Mouse (Mus musculus) stomach, embryonic 14.5 days (tissue): ENCODE measurements at regions not wholly inside any gene's neighbourhood (a gene's known extent, or its start where the extent isn't known, plus 50 kb on each side); places are given as distances from the start of the nearest gene placed in this dataset.
A peak's percentile ranks its signal among the peaks of the same experiment; 100 is the strongest.

ENCODE experiments used
- ATAC-seq: fragments of 200-750 bp; cut with Nextera tagmentation; 2 replicates; pipeline ENCODE4 v1.8.0; 2017; ENCODE audit warnings: low read depth, moderate TSS enrichment; ENCODE audit not compliant: insufficient number of reproducible peaks, insufficient read depth, low FRiP score
- H3K27ac ChIP-seq: fragments of 300-500 bp; sonication (generic); 2 replicates; pipeline ENCODE4 v1.5.1; 2014; ENCODE audit warnings: mild to moderate bottlenecking, low read length, moderate library complexity, mixed read lengths
- H3K27me3 ChIP-seq: fragments of 300-500 bp; sonication (generic); 2 replicates; pipeline ENCODE4 v1.6.1; 2014; ENCODE audit warnings: low read length, control low read depth, mixed read lengths; ENCODE audit not compliant: control insufficient read depth, insufficient read depth
- H3K36me3 ChIP-seq: fragments of 300-500 bp; sonication (generic); 2 replicates; pipeline ENCODE4 v1.6.1; 2014; ENCODE audit warnings: mild to moderate bottlenecking, control low read depth, low read length, moderate library complexity, mixed read lengths; ENCODE audit not compliant: control insufficient read depth, insufficient read depth
- H3K4me1 ChIP-seq: fragments of 300-500 bp; sonication (generic); 2 replicates; pipeline ENCODE4 v1.6.1; 2014; ENCODE audit warnings: low read length, control low read depth, mixed read lengths; ENCODE audit not compliant: control insufficient read depth, insufficient read depth
- H3K4me2 ChIP-seq: fragments of 300-500 bp; sonication (generic); replicated peaks from 2 replicates; pipeline ENCODE4 v1.6.1; 2014; ENCODE audit warnings: low read depth, low read length, control low read depth
- H3K4me3 ChIP-seq: fragments of 300-500 bp; sonication (generic); 2 replicates; pipeline ENCODE4 v1.5.1; 2014; ENCODE audit warnings: low read depth, low read length, control low read depth
- H3K9ac ChIP-seq: fragments of 300-500 bp; sonication (generic); replicated peaks from 2 replicates; pipeline ENCODE4 v1.6.1; 2014; ENCODE audit warnings: low read depth, mild to moderate bottlenecking, control low read depth, low read length, moderate library complexity, mixed read lengths
- H3K9me3 ChIP-seq: fragments of 300-500 bp; sonication (generic); 2 replicates; pipeline ENCODE4 v1.6.1; 2016; ENCODE audit warnings: low read depth, low read length, control low read depth; ENCODE audit not compliant: control insufficient read depth
- WGBS: fragments of 180-500 bp; shearing (Covaris S2); extraction: QIAGEN DNeasy Blood & Tissue Kit; methylation state at CpG from one replicate; pipeline ENCODE4 v1.1.7; 2014; 5-methylcytosine and 5-hydroxymethylcytosine counted together

DNA sequence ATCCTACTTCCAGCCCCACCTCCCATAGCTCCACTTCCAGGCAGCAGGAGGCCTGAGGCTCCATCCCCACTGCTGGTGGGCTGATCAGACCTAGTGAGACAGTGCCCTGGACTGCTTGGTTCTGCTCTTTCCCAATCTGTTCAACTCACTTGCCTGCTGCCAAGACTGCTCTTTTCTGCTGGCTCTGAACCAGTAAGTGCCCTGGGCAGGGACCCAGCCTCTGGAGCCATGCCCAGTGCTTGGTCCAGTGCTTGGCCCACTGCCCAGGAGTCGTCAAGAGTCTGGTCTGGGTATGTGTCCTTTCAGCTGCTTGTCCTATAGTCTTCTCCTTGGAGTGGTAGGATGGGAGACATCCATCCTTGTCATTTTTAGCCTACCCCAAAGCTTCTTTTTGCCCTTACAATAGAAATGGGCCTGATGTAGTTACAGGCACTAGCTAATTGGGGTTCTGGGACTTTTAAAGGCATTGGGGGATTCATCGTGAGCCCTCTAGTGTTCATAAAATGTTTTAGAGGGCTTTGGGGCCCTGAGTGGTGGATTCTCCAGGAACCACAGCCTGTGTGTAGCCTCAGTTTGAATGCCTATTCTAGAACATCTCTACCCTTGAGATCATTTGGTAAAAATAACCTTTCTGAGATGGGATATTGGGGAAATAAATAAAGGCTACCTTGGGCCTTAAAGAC lies 94.7 kb upstream of the Ssbp2 start:
- H3K4me2 ChIP-seq, result no peak overlapping the region
- peaks cover 10% of the 10 kb centered on the region for H3K4me1 ChIP-seq
- H3K27ac ChIP-seq, result no peak overlapping the region; the same call in 1 of the 2 replicates
- peak; percentile 38; the same call in 1 of the 2 replicates for ATAC-seq
- H3K27me3 ChIP-seq, result no peaks in the 10 kb centered on the region
- H3K9me3 ChIP-seq, result no peaks in the 10 kb centered on the region
- H3K36me3 ChIP-seq, result no peaks in the 10 kb centered on the region
- no peak overlapping the region for H3K4me3 ChIP-seq
- 57% methylated on average over 2 of the region's 2 CpGs for WGBS
- no peak overlapping the region for H3K9ac ChIP-seq

DNA sequence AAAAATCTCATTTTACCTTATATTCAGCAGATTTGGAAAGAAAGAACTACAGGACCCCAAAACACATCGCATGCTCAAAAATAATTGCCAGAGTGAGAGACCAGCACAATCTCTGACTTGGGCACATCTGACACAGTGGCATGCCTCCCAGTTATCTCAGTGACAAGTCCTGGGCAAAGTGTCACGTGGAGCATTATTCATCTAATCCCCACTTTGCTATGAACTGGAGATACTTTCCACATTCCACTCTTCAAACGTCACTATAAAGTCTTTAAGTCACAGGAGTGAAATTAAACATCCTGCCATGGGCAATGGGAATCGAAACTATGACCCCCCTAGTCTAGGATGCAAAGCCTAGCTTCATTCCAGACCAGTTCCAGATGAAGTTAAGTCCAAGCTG lies 93.5 kb upstream of the Ssbp2 start:
- H3K9ac ChIP-seq, result no peak overlapping the region
- peaks cover 10% of the 10 kb centered on the region for H3K4me1 ChIP-seq
- no peaks in the 10 kb centered on the region for H3K36me3 ChIP-seq
- no peak overlapping the region for H3K4me3 ChIP-seq
- H3K9me3 ChIP-seq, result no peaks in the 10 kb centered on the region
- no peak overlapping the region for H3K4me2 ChIP-seq
- WGBS, result 48% methylated on average over 4 of the region's 4 CpGs
- no peaks in the 10 kb centered on the region for H3K27me3 ChIP-seq
- H3K27ac ChIP-seq, result no peak overlapping the region
- no peak for ATAC-seq

DNA sequence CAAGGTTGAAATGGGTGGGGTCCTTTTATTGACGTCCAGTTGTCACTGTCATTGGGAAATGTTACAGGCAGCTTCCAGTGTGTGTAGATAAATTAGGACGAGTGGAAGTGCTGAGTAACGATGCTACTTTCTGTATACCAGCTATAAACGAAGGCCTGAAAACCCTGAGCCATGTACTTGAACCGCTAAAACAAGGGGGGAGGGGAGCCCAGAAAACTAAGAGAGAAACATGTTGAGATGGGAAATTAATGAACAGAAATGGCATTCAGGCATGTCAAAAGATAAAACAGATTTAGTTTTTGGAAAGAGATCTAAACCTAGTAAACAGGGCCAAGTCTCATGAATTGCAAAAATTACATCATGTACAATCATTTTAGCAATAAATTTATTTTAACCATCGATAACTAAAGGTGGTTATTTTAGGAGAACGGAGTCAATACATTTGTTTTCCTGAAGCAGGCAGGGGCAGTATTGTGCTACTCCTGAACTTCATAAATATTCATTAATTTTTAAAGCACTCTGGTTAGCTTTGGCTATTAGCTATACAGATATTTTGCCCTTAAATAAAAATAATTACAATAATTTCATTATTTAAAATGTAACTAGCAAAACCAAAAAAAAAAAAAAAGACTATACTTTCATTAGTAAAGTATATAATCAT lies 92.1 kb upstream of the Ssbp2 start:
- H3K27me3 ChIP-seq, result no peaks in the 10 kb centered on the region
- no peak overlapping the region for H3K4me2 ChIP-seq
- peaks cover 21% of the 10 kb centered on the region for H3K4me1 ChIP-seq
- no peak for ATAC-seq
- no peak overlapping the region for H3K9ac ChIP-seq
- no peak overlapping the region for H3K4me3 ChIP-seq
- no peaks in the 10 kb centered on the region for H3K36me3 ChIP-seq
- WGBS, result 61% methylated on average over 7 of the region's 7 CpGs
- H3K27ac ChIP-seq, result no peak overlapping the region
- no peaks in the 10 kb centered on the region for H3K9me3 ChIP-seq

GRCm38 (mm10) chr13:91368664-91369063 lies 91.4 kb upstream of the Ssbp2 start:
- no peaks in the 10 kb centered on the region for H3K36me3 ChIP-seq
- peaks cover 21% of the 10 kb centered on the region for H3K4me1 ChIP-seq
- no peak overlapping the region for H3K4me3 ChIP-seq
- H3K27ac ChIP-seq, result no peak overlapping the region
- H3K4me2 ChIP-seq, result no peak overlapping the region
- H3K9ac ChIP-seq, result no peak overlapping the region
- no peaks in the 10 kb centered on the region for H3K27me3 ChIP-seq
- H3K9me3 ChIP-seq, result no peaks in the 10 kb centered on the region
- WGBS, result 69% methylated on average over 7 of the region's 7 CpGs
- ATAC-seq, result no peak

DNA sequence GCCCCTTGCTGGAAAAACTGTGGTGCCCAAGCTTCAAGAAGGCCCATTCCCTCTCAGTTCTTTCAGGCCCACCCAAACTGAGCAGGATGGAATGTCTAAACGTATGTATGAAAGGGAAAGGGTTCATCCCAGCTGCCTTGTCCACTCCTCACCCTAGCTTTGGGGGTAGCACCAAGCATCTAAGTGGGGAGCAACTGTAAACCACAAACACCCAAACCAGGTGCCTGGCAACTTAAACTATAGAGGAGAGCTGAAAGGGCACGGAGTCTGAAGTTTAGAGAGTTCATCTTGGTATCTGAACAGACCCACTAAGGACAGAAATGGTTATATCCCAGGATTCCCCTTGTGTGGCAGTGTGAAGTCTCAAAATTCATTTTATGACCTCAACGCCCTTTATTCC lies 90.1 kb upstream of the Ssbp2 start:
- 37% methylated on average over 3 of the region's 3 CpGs for WGBS
- Histone ChIP-seq H3K4me2 (peak overlapping the region; percentile 64), H3K4me3 (no peak overlapping the region), H3K27ac (peak overlapping the region; percentile 99), H3K9me3 (no peaks in the 10 kb centered on the region), H3K36me3 (no peaks in the 10 kb centered on the region), H3K27me3 (no peaks in the 10 kb centered on the region), H3K9ac (peak overlapping the region; percentile 51), H3K4me1 (peaks cover 26% of the 10 kb centered on the region)
- ATAC-seq, result no peak

GRCm38 (mm10) chr13:91370441-91370840 lies 89.6 kb upstream of the Ssbp2 start:
- H3K4me1 ChIP-seq, result peaks cover 21% of the 10 kb centered on the region
- H3K9me3 ChIP-seq, result no peaks in the 10 kb centered on the region
- H3K4me2 ChIP-seq, result peak overlapping the region; percentile 64
- 2% methylated on average over 11 of the region's 11 CpGs for WGBS
- peak overlapping the region; percentile 32 for H3K4me3 ChIP-seq
- peak overlapping the region; percentile 99 for H3K27ac ChIP-seq
- no peaks in the 10 kb centered on the region for H3K36me3 ChIP-seq
- peak overlapping the region; percentile 51 for H3K9ac ChIP-seq
- ATAC-seq, result peak; percentile 46; the same call in 1 of the 2 replicates
- H3K27me3 ChIP-seq, result no peaks in the 10 kb centered on the region

DNA sequence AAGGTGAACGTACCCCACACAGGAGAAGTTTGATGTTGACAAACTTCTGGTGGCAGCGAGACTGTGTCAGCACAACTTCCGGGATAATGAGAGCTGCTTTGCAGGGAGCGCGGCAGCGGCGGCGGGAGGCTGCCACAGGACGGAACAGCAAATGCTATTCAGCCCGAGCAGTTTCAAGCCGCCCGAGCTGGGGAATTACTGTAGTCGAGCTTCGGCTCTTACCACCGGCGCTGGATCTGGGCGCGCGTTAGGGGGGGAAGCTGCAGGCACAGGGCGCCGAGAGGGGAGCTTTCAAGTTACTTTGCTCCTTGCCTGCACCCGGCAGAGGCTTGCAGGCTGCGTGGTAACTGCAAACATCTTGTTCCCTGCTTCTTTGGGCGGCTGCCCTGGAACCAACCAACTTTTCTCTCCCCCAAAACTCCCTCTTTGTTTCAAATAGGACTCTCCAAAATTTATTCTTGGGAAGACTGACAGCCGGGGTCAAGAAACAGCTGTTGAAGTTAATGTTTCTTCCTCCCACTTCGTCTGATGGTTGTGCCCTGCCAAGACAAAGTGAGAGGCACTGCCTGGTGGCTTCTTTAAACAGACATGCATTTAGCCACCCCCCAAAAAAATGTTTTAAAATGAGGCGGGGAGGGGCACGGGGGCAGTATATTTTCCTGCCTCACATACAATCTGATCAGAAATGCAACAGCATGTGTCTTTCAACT lies 89.0 kb upstream of the Ssbp2 start:
- Histone ChIP-seq H3K9me3 (no peaks in the 10 kb centered on the region), H3K9ac (peak overlapping the region; percentile 51; the same call in 1 of the 2 replicates), H3K36me3 (no peaks in the 10 kb centered on the region), H3K4me1 (peaks cover 19% of the 10 kb centered on the region), H3K27me3 (no peaks in the 10 kb centered on the region), H3K4me3 (peak overlapping the region; percentile 32), H3K4me2 (peak overlapping the region; percentile 64), H3K27ac (peak overlapping the region; percentile 99)
- peak; percentile 92 for ATAC-seq
- under 1% methylated on average over 28 of the region's 28 CpGs for WGBS

- H3K4me1 ChIP-seq, result peaks cover 19% of the 10 kb centered on the region
- H3K4me3 ChIP-seq, result peak overlapping the region; percentile 32; the same call in 1 of the 2 replicates
- peak overlapping the region; percentile 64; the same call in 1 of the 2 replicates for H3K4me2 ChIP-seq
- H3K9ac ChIP-seq, result no peak overlapping the region
- H3K27ac ChIP-seq, result peak overlapping the region; percentile 99
- WGBS, result 36% methylated on average over 2 of the region's 2 CpGs
- no peaks in the 10 kb centered on the region for H3K27me3 ChIP-seq
- no peak for ATAC-seq
- H3K9me3 ChIP-seq, result no peaks in the 10 kb centered on the region
- no peaks in the 10 kb centered on the region for H3K36me3 ChIP-seq
These were observed 88.5 kb upstream of the Ssbp2 start for GRCm38 (mm10) chr13:91371596-91371987.
